Mouse (Mus musculus): ENCODE measurements around the gene Rab11b. TPM values are rescaled to one million over a fixed set of nuclear protein-coding genes. Genes with fewer than 3 reads are reported as not detected.
"Not testable (repeated sequence)": the region's sequence is repeated elsewhere in the genome, so short reads cannot be mapped to it uniquely, and the experiment has no call there.

Gene Rab11b
- polyA plus RNA-seq, 1 experiment from 2014 or later, result 199 TPM

DNA sequence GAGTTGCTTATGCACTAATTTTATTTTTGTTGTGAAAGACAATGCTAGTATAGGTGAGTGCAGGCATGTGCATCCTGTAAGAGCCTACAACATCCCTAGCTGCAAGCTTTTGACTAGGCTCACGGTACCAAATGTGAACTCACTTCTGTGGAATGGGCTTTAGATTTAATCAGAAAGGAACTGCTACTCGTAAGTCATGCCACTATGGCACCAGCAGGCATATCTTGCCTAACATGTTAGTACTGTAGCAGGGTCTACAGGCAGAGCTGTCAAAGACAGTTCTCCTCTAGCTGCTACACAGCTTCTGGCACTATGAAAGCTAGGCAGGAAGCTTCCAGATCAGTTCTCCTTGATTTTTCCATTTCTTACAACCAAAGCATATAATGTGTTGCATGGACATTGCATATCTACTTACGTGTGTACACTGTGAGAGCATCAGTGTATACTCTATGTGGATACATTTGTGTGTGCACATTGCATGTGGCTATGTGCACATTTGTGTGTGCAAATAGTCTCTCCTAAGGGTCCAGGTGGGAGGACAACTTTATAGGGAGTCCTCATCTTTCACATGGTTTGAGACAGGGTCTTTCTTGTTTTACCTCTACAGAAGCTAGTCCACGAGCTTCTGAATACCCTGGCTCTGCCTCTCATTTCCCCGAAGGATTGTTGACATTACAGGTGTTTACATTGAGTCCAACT, 15.5 kb downstream of the Rab11b start:
- H3K9ac ChIP-seq (ENCODE audit: low read depth, low read length), result no peak overlapping the region
- DNase-seq (ENCODE audit: low spot score), result no peak
- no peak overlapping the region for H3K4me2 ChIP-seq
- no peak overlapping the region for H3K27ac ChIP-seq (ENCODE audit: low read depth, low read length)
- H3K27me3 ChIP-seq (replicated peaks; ENCODE audit: control insufficient read depth, insufficient read depth, low read length), result no peaks in the 10 kb centered on the region
- H3K4me1 ChIP-seq (replicated peaks; ENCODE audit: control insufficient read depth, insufficient read depth, low read length), result no peaks in the 10 kb centered on the region
- no peak for ATAC-seq (replicated peaks; ENCODE audit: low FRiP score)
- H3K36me3 ChIP-seq (ENCODE audit: control insufficient read depth, insufficient read depth, low read length), result peaks cover 9% of the 10 kb centered on the region; the same call in 1 of the 2 replicates
- WGBS, result 84% methylated on average over 5 of the region's 5 CpGs
- H3K9me3 ChIP-seq (ENCODE audit: control insufficient read depth, low read length), result no peaks in the 10 kb centered on the region
- no peak overlapping the region for H3K4me3 ChIP-seq (ENCODE audit: low read depth, low read length)

DNA sequence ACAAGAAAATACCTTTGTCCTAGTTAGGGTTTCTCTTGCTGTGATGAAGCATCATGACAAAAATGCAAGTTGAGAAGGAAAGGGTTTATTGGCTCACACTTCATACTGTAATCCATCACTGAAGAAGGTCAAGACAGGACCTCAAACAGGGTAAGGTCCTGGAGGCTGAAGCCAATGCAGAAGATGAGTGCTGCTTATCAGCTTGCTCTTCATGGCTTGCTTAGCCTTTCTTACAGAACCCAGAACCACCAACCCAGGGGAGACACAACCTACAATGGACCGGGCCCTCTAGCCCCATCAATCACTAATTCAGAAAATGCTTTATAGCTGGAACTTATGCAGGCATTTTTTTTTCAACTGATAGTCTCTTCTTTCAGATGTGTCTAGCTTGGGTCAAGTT, 17.9 kb downstream of the Rab11b start:
- WGBS, result 88% methylated on average over 1 of the region's 1 CpGs
- Histone ChIP-seq H3K9ac (ENCODE audit: low read depth, low read length) (no peak overlapping the region), H3K27me3 (replicated peaks; ENCODE audit: control insufficient read depth, insufficient read depth, low read length) (no peaks in the 10 kb centered on the region), H3K9me3 (ENCODE audit: control insufficient read depth, low read length) (no peaks in the 10 kb centered on the region), H3K4me2 (no peak overlapping the region), H3K4me1 (replicated peaks; ENCODE audit: control insufficient read depth, insufficient read depth, low read length) (no peaks in the 10 kb centered on the region), H3K4me3 (ENCODE audit: low read depth, low read length) (no peak overlapping the region), H3K27ac (ENCODE audit: low read depth, low read length) (no peak overlapping the region), H3K36me3 (ENCODE audit: control insufficient read depth, insufficient read depth, low read length) (no peaks in the 10 kb centered on the region)
- DNase-seq (ENCODE audit: low spot score) (no peak), ATAC-seq (replicated peaks; ENCODE audit: low FRiP score) (no peak)

DNA sequence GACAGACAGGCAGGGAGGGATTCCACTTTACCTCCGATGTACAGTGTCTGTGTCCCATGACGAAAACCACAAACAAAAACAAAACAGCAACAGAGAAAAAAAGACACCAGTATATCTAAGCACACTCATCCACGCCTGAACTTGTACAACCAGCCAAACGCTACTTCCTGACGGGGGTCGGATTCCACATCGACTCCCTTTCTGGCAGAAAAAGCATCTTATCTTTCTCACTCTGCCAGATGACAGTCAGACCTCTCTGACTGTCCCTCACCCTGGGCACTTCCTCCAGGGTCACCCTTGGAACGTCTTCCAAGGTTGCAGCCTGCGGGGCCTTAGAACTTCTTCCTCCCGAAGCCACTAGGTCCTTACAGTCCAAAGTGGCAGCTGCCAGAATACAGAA, 26.8 kb downstream of the Rab11b start:
- not testable (repeated sequence) for ATAC-seq (replicated peaks; ENCODE audit: low FRiP score); H3K9me3 ChIP-seq (ENCODE audit: control insufficient read depth, low read length); H3K4me3 ChIP-seq (ENCODE audit: low read depth, low read length); H3K4me1 ChIP-seq (replicated peaks; ENCODE audit: control insufficient read depth, insufficient read depth, low read length); DNase-seq (ENCODE audit: low spot score); H3K27me3 ChIP-seq (replicated peaks; ENCODE audit: control insufficient read depth, insufficient read depth, low read length); H3K36me3 ChIP-seq (ENCODE audit: control insufficient read depth, insufficient read depth, low read length); H3K27ac ChIP-seq (ENCODE audit: low read depth, low read length); H3K9ac ChIP-seq (ENCODE audit: low read depth, low read length); H3K4me2 ChIP-seq
- 52% methylated on average over 10 of the region's 10 CpGs for WGBS

DNA sequence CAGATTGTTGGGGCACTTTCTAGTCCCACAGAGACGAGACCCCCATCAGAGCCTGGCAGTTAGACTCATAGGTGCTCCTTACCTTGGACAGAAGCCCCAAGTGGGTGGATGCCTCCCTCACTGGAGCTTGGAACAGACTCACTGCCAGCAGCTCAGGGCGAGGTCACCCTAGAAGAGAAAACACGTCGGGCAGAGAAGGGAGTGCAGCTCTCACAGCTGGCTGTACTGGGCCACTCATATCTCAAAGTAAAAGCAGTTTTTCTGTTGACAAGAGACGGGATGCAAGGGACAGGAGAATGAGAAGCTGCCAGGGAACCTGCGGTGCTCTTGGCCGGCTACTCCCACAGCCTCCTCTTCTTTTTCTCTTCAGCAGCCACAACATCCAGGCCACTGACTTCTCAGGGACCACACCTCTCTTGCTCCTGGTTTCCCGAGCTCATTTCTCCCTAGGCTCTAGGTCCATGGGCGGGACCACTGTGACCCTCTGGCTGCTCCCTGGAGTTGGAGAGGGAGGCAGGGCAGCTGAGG, 27.7 kb downstream of the Rab11b start:
- DNase-seq (ENCODE audit: low spot score), result peak; percentile 26
- ATAC-seq (replicated peaks; ENCODE audit: low FRiP score); H3K4me2 ChIP-seq; H3K9me3 ChIP-seq (ENCODE audit: control insufficient read depth, low read length); H3K27ac ChIP-seq (ENCODE audit: low read depth, low read length); H3K4me3 ChIP-seq (ENCODE audit: low read depth, low read length); H3K4me1 ChIP-seq (replicated peaks; ENCODE audit: control insufficient read depth, insufficient read depth, low read length); H3K36me3 ChIP-seq (ENCODE audit: control insufficient read depth, insufficient read depth, low read length); H3K27me3 ChIP-seq (replicated peaks; ENCODE audit: control insufficient read depth, insufficient read depth, low read length); H3K9ac ChIP-seq (ENCODE audit: low read depth, low read length): not testable (repeated sequence)
- WGBS, result 62% methylated on average over 9 of the region's 9 CpGs

DNA sequence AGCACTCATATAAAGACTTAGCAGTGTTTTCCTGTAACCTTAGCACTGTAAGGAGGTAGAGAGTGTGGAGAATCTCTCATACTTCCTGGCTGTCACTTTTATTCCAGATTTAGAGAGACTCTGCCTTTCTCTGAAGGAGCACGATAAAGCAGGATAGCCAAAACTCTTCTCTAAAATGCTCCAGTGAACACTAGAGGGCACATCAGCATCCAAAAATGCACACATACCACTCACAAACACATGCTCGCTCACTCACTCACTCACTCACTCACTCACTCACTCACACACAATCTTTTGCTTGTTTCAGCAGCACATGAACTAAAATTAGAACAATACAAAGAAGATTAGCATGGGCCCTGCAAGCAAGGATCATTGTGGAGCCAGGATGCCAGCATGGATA, 31.1 kb downstream of the Rab11b start:
- ATAC-seq (replicated peaks; ENCODE audit: low FRiP score), result no peak
- WGBS, result 67% methylated on average over 2 of the region's 2 CpGs
- Histone ChIP-seq H3K27ac (ENCODE audit: low read depth, low read length) (no peak overlapping the region), H3K9me3 (ENCODE audit: control insufficient read depth, low read length) (no peaks in the 10 kb centered on the region), H3K9ac (ENCODE audit: low read depth, low read length) (no peak overlapping the region), H3K4me1 (replicated peaks; ENCODE audit: control insufficient read depth, insufficient read depth, low read length) (no peaks in the 10 kb centered on the region), H3K36me3 (ENCODE audit: control insufficient read depth, insufficient read depth, low read length) (no peaks in the 10 kb centered on the region), H3K27me3 (replicated peaks; ENCODE audit: control insufficient read depth, insufficient read depth, low read length) (no peaks in the 10 kb centered on the region), H3K4me2 (no peak overlapping the region), H3K4me3 (ENCODE audit: low read depth, low read length) (no peak overlapping the region)
- no peak for DNase-seq (ENCODE audit: low spot score)

DNA sequence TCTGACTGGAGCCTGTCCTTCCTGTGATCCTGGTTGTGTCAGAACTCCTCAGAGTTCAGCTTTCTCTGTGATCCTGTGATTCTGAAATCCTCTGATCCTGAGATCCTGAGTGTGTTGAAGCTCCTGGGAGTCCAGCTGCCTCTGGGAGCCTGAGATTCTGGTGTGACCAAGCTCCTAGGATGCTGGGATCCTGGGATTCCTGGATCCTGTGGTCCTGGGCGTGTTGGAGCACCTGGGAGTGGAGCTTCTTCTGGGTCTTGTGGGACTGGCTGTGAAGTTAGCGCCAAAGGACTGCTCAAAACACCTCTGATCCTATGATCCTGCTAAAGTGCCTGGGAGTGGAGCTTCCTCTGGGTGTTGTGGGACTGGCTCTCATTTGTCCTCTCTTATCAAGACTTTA, 31.9 kb downstream of the Rab11b start:
- H3K4me1 ChIP-seq (replicated peaks; ENCODE audit: control insufficient read depth, insufficient read depth, low read length), result no peaks in the 10 kb centered on the region
- DNase-seq (ENCODE audit: low spot score) (peak; percentile 23), ATAC-seq (replicated peaks; ENCODE audit: low FRiP score) (no peak)
- WGBS, result 69% methylated on average over 2 of the region's 2 CpGs
- no peaks in the 10 kb centered on the region for H3K36me3 ChIP-seq (ENCODE audit: control insufficient read depth, insufficient read depth, low read length)
- no peak overlapping the region for H3K4me3 ChIP-seq (ENCODE audit: low read depth, low read length)
- H3K9ac ChIP-seq (ENCODE audit: low read depth, low read length), result no peak overlapping the region
- H3K9me3 ChIP-seq (ENCODE audit: control insufficient read depth, low read length), result no peaks in the 10 kb centered on the region
- no peak overlapping the region for H3K4me2 ChIP-seq
- no peaks in the 10 kb centered on the region for H3K27me3 ChIP-seq (replicated peaks; ENCODE audit: control insufficient read depth, insufficient read depth, low read length)
- H3K27ac ChIP-seq (ENCODE audit: low read depth, low read length), result no peak overlapping the region

DNA sequence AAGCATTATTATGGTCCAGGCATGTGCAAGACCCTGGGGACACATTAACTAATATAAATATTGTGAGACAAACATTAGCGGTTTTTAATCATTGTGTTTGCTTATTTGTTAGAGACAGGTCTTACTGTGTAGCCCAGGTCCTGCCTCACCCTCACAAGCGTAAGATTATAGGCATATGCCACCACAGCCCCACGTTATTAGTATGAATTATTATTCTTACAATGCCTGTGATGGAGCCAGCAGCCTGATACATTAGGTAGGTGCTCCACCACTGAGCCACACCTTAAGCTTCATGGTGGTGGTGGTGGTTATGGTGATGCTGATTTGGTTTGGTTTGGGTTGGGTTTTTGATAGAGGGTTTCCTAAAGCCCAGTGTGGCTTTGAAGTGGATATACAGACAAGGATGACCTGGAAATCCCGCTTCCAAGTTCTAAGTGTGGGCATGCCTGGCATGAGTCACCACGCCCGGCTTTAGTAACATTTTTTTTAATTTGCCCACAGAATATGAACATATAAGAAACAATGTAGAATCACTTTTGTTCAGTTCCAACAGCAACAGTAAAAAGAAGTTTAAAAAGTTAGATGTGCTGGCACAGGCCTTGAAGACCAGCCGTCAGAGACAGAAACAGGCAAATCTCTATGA, 40.5 kb downstream of the Rab11b start:
- ATAC-seq (replicated peaks; ENCODE audit: low FRiP score) (no peak), DNase-seq (ENCODE audit: low spot score) (no peak)
- no peak overlapping the region for H3K27ac ChIP-seq (ENCODE audit: low read depth, low read length)
- peaks cover 19% of the 10 kb centered on the region; the same call in 1 of the 2 replicates for H3K4me1 ChIP-seq (replicated peaks; ENCODE audit: control insufficient read depth, insufficient read depth, low read length)
- no peaks in the 10 kb centered on the region for H3K36me3 ChIP-seq (ENCODE audit: control insufficient read depth, insufficient read depth, low read length)
- no peak overlapping the region for H3K4me2 ChIP-seq
- no peaks in the 10 kb centered on the region for H3K27me3 ChIP-seq (replicated peaks; ENCODE audit: control insufficient read depth, insufficient read depth, low read length)
- 90% methylated on average over 7 of the region's 7 CpGs for WGBS
- H3K9me3 ChIP-seq (ENCODE audit: control insufficient read depth, low read length), result no peaks in the 10 kb centered on the region
- H3K9ac ChIP-seq (ENCODE audit: low read depth, low read length), result no peak overlapping the region
- no peak overlapping the region for H3K4me3 ChIP-seq (ENCODE audit: low read depth, low read length)

DNA sequence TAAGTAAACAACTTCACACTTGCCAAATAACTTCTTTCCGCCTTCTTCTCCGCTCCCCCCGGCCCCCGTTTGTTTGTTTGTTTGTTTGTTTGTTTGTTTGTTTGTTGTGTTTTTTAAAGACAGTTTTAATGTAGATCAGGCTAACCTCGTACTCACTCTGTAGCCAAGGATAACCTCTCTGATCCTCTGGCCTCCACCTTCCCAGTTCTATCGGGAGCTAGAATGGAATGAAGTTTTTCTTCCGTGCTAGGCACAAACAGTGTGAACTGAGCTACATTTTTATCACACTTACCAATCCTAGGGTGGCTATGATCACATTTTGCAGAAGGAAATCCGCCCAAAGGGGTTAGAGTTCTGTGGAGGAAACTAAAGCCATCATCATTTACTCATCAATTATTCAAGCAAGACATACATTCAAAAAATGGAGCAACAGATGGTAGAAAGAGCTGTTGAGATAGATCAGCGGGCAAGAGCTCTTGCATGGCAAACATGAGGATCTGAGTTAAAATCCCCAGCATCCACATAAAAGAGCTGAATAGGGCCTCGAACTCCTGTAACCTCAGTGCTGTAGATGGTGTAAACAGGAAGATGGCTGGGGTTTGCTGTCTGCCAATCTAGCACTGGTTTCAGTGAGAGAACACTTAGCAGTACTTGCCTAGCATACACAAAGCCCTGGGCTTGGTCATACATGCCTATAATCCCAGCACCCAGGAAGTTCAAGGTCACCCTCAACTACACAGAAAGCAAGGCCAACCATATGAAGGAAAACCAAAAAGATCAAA, 41.2 kb downstream of the Rab11b start:
- no peak overlapping the region for H3K4me3 ChIP-seq (ENCODE audit: low read depth, low read length)
- WGBS, result 43% methylated on average over 10 of the region's 10 CpGs
- peaks cover 26% of the 10 kb centered on the region for H3K4me1 ChIP-seq (replicated peaks; ENCODE audit: control insufficient read depth, insufficient read depth, low read length)
- H3K36me3 ChIP-seq (ENCODE audit: control insufficient read depth, insufficient read depth, low read length), result no peaks in the 10 kb centered on the region
- ATAC-seq (replicated peaks; ENCODE audit: low FRiP score) (no peak), DNase-seq (ENCODE audit: low spot score) (no peak)
- no peak overlapping the region for H3K9ac ChIP-seq (ENCODE audit: low read depth, low read length)
- H3K27ac ChIP-seq (ENCODE audit: low read depth, low read length), result no peak overlapping the region
- peak overlapping the region; percentile 5; the same call in 1 of the 2 replicates for H3K4me2 ChIP-seq
- no peaks in the 10 kb centered on the region for H3K27me3 ChIP-seq (replicated peaks; ENCODE audit: control insufficient read depth, insufficient read depth, low read length)
- H3K9me3 ChIP-seq (ENCODE audit: control insufficient read depth, low read length), result no peaks in the 10 kb centered on the region

All from liver, embryonic 11.5 days (tissue).